Mouse (Mus musculus): ENCODE measurements around the gene Cxcl16. TPM values are rescaled to one million over a fixed set of nuclear protein-coding genes. Genes with fewer than 3 reads are reported as not detected.

Cxcl16 gene
- 19.4 and 41.0 TPM in 2 replicates for polyA plus RNA-seq (2012; rRNA removed; ENCODE audit: low replicate concordance)

DNA sequence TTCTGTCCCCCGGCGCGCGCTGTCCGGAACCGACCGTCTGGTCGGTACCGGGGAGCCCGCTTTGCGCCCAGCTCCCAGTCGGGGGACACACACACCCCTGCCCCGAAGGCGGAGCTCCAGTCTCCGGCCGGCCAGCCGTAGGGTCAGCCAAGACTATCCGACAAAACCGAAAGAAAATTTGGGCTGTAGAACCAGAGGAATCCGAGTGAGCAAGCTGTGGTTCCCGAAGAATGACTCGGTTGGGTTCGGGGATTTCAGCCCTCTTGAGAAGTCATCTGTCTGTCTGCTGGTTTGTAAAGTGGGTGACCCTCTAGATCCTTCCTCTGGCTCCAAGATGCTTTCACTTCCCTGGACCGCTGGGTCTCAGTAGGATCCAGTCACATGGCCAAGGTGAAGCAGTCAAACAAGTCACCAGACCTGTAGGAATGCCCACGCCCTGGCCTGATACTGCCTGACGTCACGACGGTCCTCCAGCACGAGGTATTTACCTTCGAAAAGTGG, at the start of gene Cxcl16:
TSS of gene Cxcl16 (minus strand) at position 384 of the 501 bp plus-strand sequence.

DNA sequence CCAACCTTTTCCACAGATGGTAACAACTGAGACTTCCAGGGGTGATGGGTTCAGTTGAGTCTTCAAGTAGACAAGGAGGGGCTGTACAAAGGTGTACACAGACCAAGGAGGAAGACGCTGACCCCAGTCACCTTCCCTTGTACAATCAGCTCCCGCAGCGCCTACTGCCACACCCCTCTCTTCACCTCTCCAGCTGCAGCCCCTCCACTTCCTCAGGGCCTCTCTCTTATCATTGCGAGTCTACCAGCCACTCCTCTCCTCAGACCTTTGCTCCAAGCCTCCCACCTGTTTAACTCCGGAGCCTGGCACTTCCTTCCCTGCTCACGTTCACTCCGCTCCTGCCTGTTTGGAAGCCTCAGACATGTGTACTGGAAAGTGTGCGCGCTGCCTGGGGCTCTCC, 45.2 kb upstream of the Cxcl16 start, which contains the start of gene Tm4sf5:
TSS of gene Tm4sf5 (plus strand) at position 275 of the 400 bp plus-strand sequence.

DNA sequence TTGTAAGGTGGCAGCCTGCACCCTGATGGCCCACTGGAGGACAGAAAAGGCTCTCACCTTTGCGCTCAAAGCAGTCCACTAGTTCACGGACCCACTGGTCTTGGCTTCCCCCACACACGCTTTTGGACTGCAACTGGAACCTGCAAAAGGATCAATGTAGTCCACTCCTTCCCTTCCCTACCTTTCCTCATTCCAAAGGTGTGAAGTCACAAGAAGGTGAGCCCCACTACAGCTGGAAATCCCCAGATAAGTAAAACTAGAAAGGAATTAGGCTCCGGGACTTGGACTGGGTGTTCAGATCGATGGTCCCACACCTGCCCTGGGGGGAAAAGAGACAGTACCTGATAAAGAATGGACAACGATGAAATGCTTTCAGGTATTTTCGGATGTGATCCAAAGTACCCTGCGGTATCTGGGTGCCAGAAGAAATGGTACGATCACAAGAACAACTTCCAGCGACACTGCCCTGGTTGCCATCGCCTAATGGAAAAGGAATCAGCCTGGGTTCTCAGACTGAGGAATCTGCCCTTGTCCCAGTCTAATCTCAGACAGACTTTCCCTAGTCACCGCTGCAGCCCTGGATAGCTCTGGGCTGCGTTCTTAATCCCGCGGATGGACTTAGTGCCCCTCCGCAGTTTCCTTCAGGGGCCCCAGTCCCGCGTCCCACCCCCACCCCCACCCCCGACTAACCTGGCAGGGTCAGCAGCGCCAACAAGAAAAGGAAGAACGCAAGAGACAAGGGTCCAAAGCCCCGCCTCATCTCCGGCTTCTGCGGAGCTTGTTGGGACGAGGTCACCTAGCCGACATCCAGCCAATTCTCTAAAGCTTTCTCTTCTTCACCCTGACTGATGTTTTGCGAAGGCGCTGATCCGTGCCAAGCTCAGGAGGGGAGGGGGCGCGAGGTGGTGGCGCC, 840 bp downstream of the Cxcl16 start, which contains the start of gene Zmynd15:
TSS of gene Zmynd15 (plus strand) at position 746 of the 913 bp plus-strand sequence.

DNA sequence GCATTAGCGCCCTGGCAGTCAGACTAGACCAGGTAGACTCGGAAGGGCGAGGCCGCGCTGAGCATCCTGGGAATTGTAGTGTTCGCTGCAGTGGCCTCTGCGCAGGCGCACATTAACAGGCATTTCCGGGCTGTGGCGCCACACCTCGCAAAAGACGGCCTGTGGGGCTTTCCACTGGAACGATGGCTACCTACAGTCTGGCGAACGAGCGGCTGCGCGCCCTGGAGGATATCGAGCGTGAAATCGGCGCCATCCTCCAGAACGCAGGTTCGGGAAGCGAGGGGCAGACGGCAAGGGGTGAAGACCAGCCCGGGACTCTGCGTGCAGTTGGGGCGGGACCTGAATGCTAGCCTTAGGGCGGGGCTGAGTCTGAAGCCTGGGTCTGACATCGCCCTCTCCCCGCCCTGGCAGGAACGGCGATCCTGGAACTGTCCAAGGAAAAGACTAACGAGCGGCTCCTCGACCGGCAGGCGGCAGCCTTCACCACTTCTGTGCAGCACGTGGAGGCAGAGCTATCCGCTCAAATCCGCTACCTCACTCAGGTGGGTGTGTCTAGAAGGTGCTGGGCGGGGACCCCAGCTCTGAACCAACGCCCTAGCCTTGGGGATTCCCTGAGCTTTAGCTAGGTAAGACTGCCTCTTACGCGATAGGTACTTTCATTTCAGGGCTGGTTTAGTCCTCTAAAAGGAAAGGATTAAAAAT, 7.8 kb downstream of the Cxcl16 start, which contains the start of gene Med11:
TSS of gene Med11 (plus strand) at position 123 of the 702 bp plus-strand sequence.

GRCm38 (mm10) chr11:70432048-70432894, 27.5 kb downstream of the Cxcl16 start, which contains the start of gene Arrb2:
TSS of gene Arrb2 (plus strand) at chr11:70432635.

GRCm38 (mm10) chr11:70409594-70410296, 50.0 kb downstream of the Cxcl16 start, which contains the start of gene Pelp1:
TSS of gene Pelp1 (minus strand) at chr11:70410031.

Other genes starting within 250 kb of the Cxcl16 start
- 22.1 and 33.3 TPM in 2 replicates for gene Slc16a11, start 247.2 kb downstream of the Cxcl16 start, polyA plus RNA-seq (2012; rRNA removed; ENCODE audit: low replicate concordance)
- 5.7 and 10.5 TPM in 2 replicates for gene Slc16a13, start 238.9 kb downstream of the Cxcl16 start, polyA plus RNA-seq (2012; rRNA removed; ENCODE audit: low replicate concordance)
- 0.81 and 2.0 TPM in 2 replicates for gene Bcl6b, start 230.2 kb downstream of the Cxcl16 start, polyA plus RNA-seq (2012; rRNA removed; ENCODE audit: low replicate concordance)
- gene 0610010K14Rik, start 222.1 kb downstream of the Cxcl16 start, polyA plus RNA-seq (2012; rRNA removed; ENCODE audit: low replicate concordance), result 44.8 and 46.2 TPM in 2 replicates
- gene Gm21988, start 220.2 kb downstream of the Cxcl16 start, polyA plus RNA-seq (2012; rRNA removed; ENCODE audit: low replicate concordance), result 3.7 and 6.3 TPM in 2 replicates
- gene Rnasek, start 220.1 kb downstream of the Cxcl16 start, polyA plus RNA-seq (2012; rRNA removed; ENCODE audit: low replicate concordance), result 194 and 270 TPM in 2 replicates
- 0.87 and 1.2 TPM in 2 replicates for gene Alox12, start 204.6 kb downstream of the Cxcl16 start, polyA plus RNA-seq (2012; rRNA removed; ENCODE audit: low replicate concordance)
- 0.26 and 0.45 TPM in 2 replicates for gene Alox12e, start 137.4 kb downstream of the Cxcl16 start, polyA plus RNA-seq (2012; rRNA removed; ENCODE audit: low replicate concordance)
- gene Alox15, start 108.0 kb downstream of the Cxcl16 start, polyA plus RNA-seq (2012; rRNA removed; ENCODE audit: low replicate concordance), result 5.2 and 6.4 TPM in 2 replicates
- gene Pelp1, start 50.0 kb downstream of the Cxcl16 start, polyA plus RNA-seq (2012; rRNA removed; ENCODE audit: low replicate concordance), result 10.6 and 16.6 TPM in 2 replicates
- 15.9 and 26.1 TPM in 2 replicates for gene Arrb2, start 27.3 kb downstream of the Cxcl16 start, polyA plus RNA-seq (2012; rRNA removed; ENCODE audit: low replicate concordance)
- 11.7 and 19.4 TPM in 2 replicates for gene Med11, start 8.1 kb downstream of the Cxcl16 start, polyA plus RNA-seq (2012; rRNA removed; ENCODE audit: low replicate concordance)
- 4.5 and 7.0 TPM in 2 replicates for gene Zmynd15, start 551 bp downstream of the Cxcl16 start, polyA plus RNA-seq (2012; rRNA removed; ENCODE audit: low replicate concordance)
- gene Tm4sf5, start 45.3 kb upstream of the Cxcl16 start, polyA plus RNA-seq (2012; rRNA removed; ENCODE audit: low replicate concordance), result 330 and 792 TPM in 2 replicates
- 0.18 TPM in 1 of 2 replicates, not detected in the other for gene Vmo1, start 54.6 kb upstream of the Cxcl16 start, polyA plus RNA-seq (2012; rRNA removed; ENCODE audit: low replicate concordance)
- 6.6 and 27.0 TPM in 2 replicates for gene Gltpd2, start 59.2 kb upstream of the Cxcl16 start, polyA plus RNA-seq (2012; rRNA removed; ENCODE audit: low replicate concordance)
- gene Psmb6, start 65.4 kb upstream of the Cxcl16 start, polyA plus RNA-seq (2012; rRNA removed; ENCODE audit: low replicate concordance), result 220 and 329 TPM in 2 replicates
- gene Gm40193, start 73.0 kb upstream of the Cxcl16 start, polyA plus RNA-seq (2012; rRNA removed; ENCODE audit: low replicate concordance), result not detected in 2 replicates
- gene Pld2, start 80.1 kb upstream of the Cxcl16 start, polyA plus RNA-seq (2012; rRNA removed; ENCODE audit: low replicate concordance), result 16.7 and 17.7 TPM in 2 replicates
- gene Mink1, start 102.9 kb upstream of the Cxcl16 start, polyA plus RNA-seq (2012; rRNA removed; ENCODE audit: low replicate concordance), result 42.1 and 67.8 TPM in 2 replicates
- gene 4930544D05Rik, start 155.9 kb upstream of the Cxcl16 start, polyA plus RNA-seq (2012; rRNA removed; ENCODE audit: low replicate concordance), result not detected in 2 replicates
- gene Chrne, start 159.2 kb upstream of the Cxcl16 start, polyA plus RNA-seq (2012; rRNA removed; ENCODE audit: low replicate concordance), result 0.13 TPM in 1 of 2 replicates, not detected in the other
- gene Gp1ba, start 179.1 kb upstream of the Cxcl16 start, polyA plus RNA-seq (2012; rRNA removed; ENCODE audit: low replicate concordance), result 0.05 TPM in 1 of 2 replicates, not detected in the other
- gene Rnf167, start 187.3 kb upstream of the Cxcl16 start, polyA plus RNA-seq (2012; rRNA removed; ENCODE audit: low replicate concordance), result 93.4 and 152 TPM in 2 replicates
- gene Slc25a11, start 187.5 kb upstream of the Cxcl16 start, polyA plus RNA-seq (2012; rRNA removed; ENCODE audit: low replicate concordance), result 108 and 218 TPM in 2 replicates
- 3,237 and 8,074 TPM in 2 replicates for gene Pfn1, start 194.7 kb upstream of the Cxcl16 start, polyA plus RNA-seq (2012; rRNA removed; ENCODE audit: low replicate concordance)
- 4.4 and 6.7 TPM in 2 replicates for gene Eno3, start 197.2 kb upstream of the Cxcl16 start, polyA plus RNA-seq (2012; rRNA removed; ENCODE audit: low replicate concordance)
- 6.5 and 20.4 TPM in 2 replicates for gene Spag7, start 209.4 kb upstream of the Cxcl16 start, polyA plus RNA-seq (2012; rRNA removed; ENCODE audit: low replicate concordance)
- gene Camta2, start 228.1 kb upstream of the Cxcl16 start, polyA plus RNA-seq (2012; rRNA removed; ENCODE audit: low replicate concordance), result 51.1 and 76.0 TPM in 2 replicates
- gene Inca1, start 240.2 kb upstream of the Cxcl16 start, polyA plus RNA-seq (2012; rRNA removed; ENCODE audit: low replicate concordance), result 0.59 and 2.1 TPM in 2 replicates
- 40.9 and 70.4 TPM in 2 replicates for gene Kif1c, start 240.6 kb upstream of the Cxcl16 start, polyA plus RNA-seq (2012; rRNA removed; ENCODE audit: low replicate concordance)